Mouse (Mus musculus): Measurements from ENCODE around the gene Ctcf.

Gene Ctcf

GRCm38 (mm10) chr8:105617451-105618278, 18.7 kb upstream of the Ctcf start:
- in situ Hi-C loops (cut with MboI): no loop called here

- in situ Hi-C loops (cut with MboI): no loop called here
Observed at GRCm38 (mm10) chr8:105618279-105618634, 18.1 kb upstream of the Ctcf start.

- in situ Hi-C loops (cut with MboI): no loop called here
Observed at GRCm38 (mm10) chr8:105618892-105619591, 17.3 kb upstream of the Ctcf start.

- in situ Hi-C loops (cut with MboI): no loop called here
Observed at GRCm38 (mm10) chr8:105620211-105620610, 16.2 kb upstream of the Ctcf start.

- in situ Hi-C loops (cut with MboI): no loop called here
Observed at GRCm38 (mm10) chr8:105620946-105621720, 15.2 kb upstream of the Ctcf start.

- in situ Hi-C loops (cut with MboI): no loop called here
Observed at GRCm38 (mm10) chr8:105621841-105622240, 14.5 kb upstream of the Ctcf start.

- in situ Hi-C loops (cut with MboI): no loop called here
Observed at GRCm38 (mm10) chr8:105622421-105622920, 13.9 kb upstream of the Ctcf start.

- in situ Hi-C loops (cut with MboI): no loop called here
Observed at GRCm38 (mm10) chr8:105623118-105623517, 13.2 kb upstream of the Ctcf start.

GRCm38 (mm10) chr8:105623679-105624245, 12.6 kb upstream of the Ctcf start:
- in situ Hi-C loops (cut with MboI): no loop called here

- in situ Hi-C loops (cut with MboI): no loop called here
Observed at GRCm38 (mm10) chr8:105624401-105624800, 12.0 kb upstream of the Ctcf start.

- in situ Hi-C loops (cut with MboI): no loop called here
Observed at GRCm38 (mm10) chr8:105624831-105625230, 11.5 kb upstream of the Ctcf start.

- in situ Hi-C loops (cut with MboI): no loop called here
Observed at GRCm38 (mm10) chr8:105626086-105626485, 10.3 kb upstream of the Ctcf start.

GRCm38 (mm10) chr8:105629337-105629736, 7.0 kb upstream of the Ctcf start:
- in situ Hi-C loops (cut with MboI): no loop called here

GRCm38 (mm10) chr8:105634771-105635458, 1.5 kb upstream of the Ctcf start:
- in situ Hi-C loops (cut with MboI): no loop called here

GRCm38 (mm10) chr8:105635481-105635880, 887 bp upstream of the Ctcf start:
- in situ Hi-C loops (cut with MboI): no loop called here

- in situ Hi-C loops (cut with MboI): no loop called here
Observed at GRCm38 (mm10) chr8:105636963-105637510, 669 bp downstream of the Ctcf start, which contains the start of gene Agrp. Agrp (minus strand) TSS chr8:105637393.

GRCm38 (mm10) chr8:105637601-105638041, 1.3 kb downstream of the Ctcf start:
- in situ Hi-C loops (cut with MboI): no loop called here

GRCm38 (mm10) chr8:105638510-105638909, 2.1 kb downstream of the Ctcf start:
- in situ Hi-C loops (cut with MboI): no loop called here

- in situ Hi-C loops (cut with MboI): no loop called here
Observed at GRCm38 (mm10) chr8:105639835-105640234, 3.5 kb downstream of the Ctcf start.

- in situ Hi-C loops (cut with MboI): no loop called here
Observed at GRCm38 (mm10) chr8:105640511-105640910, 4.1 kb downstream of the Ctcf start.

- in situ Hi-C loops (cut with MboI): no loop called here
Observed at GRCm38 (mm10) chr8:105645205-105645604, 8.8 kb downstream of the Ctcf start.

Measured in mature B cell (primary cell).